8 mouse cellular contexts compared by ENCODE assay signal in genomic region chr11:74648676-74649075, GRCm38 (mm10). TPM values are rescaled to one million over a fixed set of nuclear protein-coding genes. Genes with fewer than 3 reads are reported as not detected.
DNase-seq lines count a peak whose midpoint lies in the region; ATAC-seq and TF ChIP-seq lines count a peak whose summit lies in the region.

No protein-coding gene starts in this region.

- dilution Hi-C loops in CH12.LX (cut with MboI; ENCODE audit: extremely low pct_ligation_motif_present, extremely low pct_unique_long_range_greater_than_20kb, low sequenced_read_pairs) = no loop called here

- in situ Hi-C loops in CH12.LX (cut with MboI; ENCODE audit: low pct_ligation_motif_present, low pct_unique_long_range_greater_than_20kb, low sequenced_read_pairs) = loop anchor here (5.0 to 25.0 kb wide), 2 partner anchors 179 to 514 kb away; partner anchors contain the start of gene Hic1

- peaks cover 7% of the 10 kb centered on the region; the same call in 1 of the 2 replicates for H3K36me3 ChIP-seq in heart, adult 2 months (ENCODE audit: control insufficient read depth, insufficient read depth, low read length)
- H3K36me3 ChIP-seq in CH12.LX (replicated peaks in 1 of 2; ENCODE audit: control insufficient read depth in 1 of 2, insufficient read depth in 1 of 2, low read length in 1 of 2) = peaks cover 0 to 30% of the 10 kb centered on the region in 2 experiments
- H3K36me3 ChIP-seq in forebrain, embryonic 13.5 days (ENCODE audit: poor library complexity, severe bottlenecking) = no peaks in the 10 kb centered on the region
- peaks cover 6% of the 10 kb centered on the region; the same call in 1 of the 2 replicates for H3K36me3 ChIP-seq in liver, embryonic 15.5 days (replicated peaks)

- TF ChIP-seq CTCF in heart, adult 2 months (IDR thresholded peaks at IDR 0.05) = no peak
- TF ChIP-seq CTCF in CH12.LX (conservative IDR thresholded peaks at IDR 0.05 in 1 of 2, IDR thresholded peaks at IDR 0.05 in 1 of 2; ENCODE audit: low read depth in 2 of 2, low read length in 2 of 2) = no peak

- intact Hi-C loops in heart, adult 2 months (cut with DNase I) = loop anchor here (1.0 to 5.0 kb wide), 3 partner anchors 10 to 184 kb away; partner anchors contain the start of genes Mnt and Pafah1b1

- H3K9ac ChIP-seq in heart, adult 2 months (ENCODE audit: low read depth, low read length) = peak overlapping the region; percentile 77
- H3K9ac ChIP-seq in CH12.LX (ENCODE audit: insufficient read depth, low read depth) = peak overlapping the region; percentile 48; the same call in 1 of the 2 replicates
- peak overlapping the region; percentile 87 for H3K9ac ChIP-seq in forebrain, embryonic 13.5 days
- peak overlapping the region; percentile 74 for H3K9ac ChIP-seq in liver, embryonic 15.5 days

- peaks cover 10% of the 10 kb centered on the region for H3K4me1 ChIP-seq in heart, adult 2 months (ENCODE audit: control insufficient read depth, insufficient read depth, low read length)
- H3K4me1 ChIP-seq in CH12.LX (ENCODE audit: control insufficient read depth in 1 of 2, insufficient read depth in 2 of 2) = peaks cover 37 to 53% of the 10 kb centered on the region in 2 experiments
- peaks cover 34% of the 10 kb centered on the region for H3K4me1 ChIP-seq in forebrain, embryonic 13.5 days
- peaks cover 59% of the 10 kb centered on the region for H3K4me1 ChIP-seq in liver, embryonic 15.5 days (replicated peaks)

- H3K4me3 ChIP-seq in heart, adult 2 months = peak overlapping the region; percentile 72
- peak overlapping the region; percentile 58 to 96 (median 62) for H3K4me3 ChIP-seq in CH12.LX (replicated peaks in 1 of 3; ENCODE audit: low read depth in 2 of 3, low read length in 2 of 3, poor library complexity in 1 of 3)
- peak overlapping the region; percentile 76 for H3K4me3 ChIP-seq in forebrain, embryonic 13.5 days
- H3K4me3 ChIP-seq in liver, embryonic 15.5 days (replicated peaks) = peak overlapping the region; percentile 89

- no peak for TF ChIP-seq RAD21 in CH12.LX (IDR thresholded peaks at IDR 0.05; ENCODE audit: low read depth, low read length)

- TF ChIP-seq EP300 in heart, adult 2 months (IDR thresholded peaks at IDR 0.05; ENCODE audit: insufficient read depth, low read depth, low read length) = no peak
- TF ChIP-seq EP300 in CH12.LX (IDR thresholded peaks at IDR 0.05; ENCODE audit: low read length) = no peak

- no peaks in the 10 kb centered on the region for H3K27me3 ChIP-seq in heart, adult 2 months (ENCODE audit: control insufficient read depth, insufficient read depth, low read length)
- peaks cover 1% of the 10 kb centered on the region for H3K27me3 ChIP-seq in CH12.LX (replicated peaks)
- H3K27me3 ChIP-seq in forebrain, embryonic 13.5 days = no peaks in the 10 kb centered on the region
- no peaks in the 10 kb centered on the region; the same call in 1 of the 2 replicates for H3K27me3 ChIP-seq in liver, embryonic 15.5 days

- DNase-seq in heart, adult 2 months = no peak
- no peak for DNase-seq in heart, adult 11 months
- no peak for DNase-seq in CH12.LX (ENCODE audit: extremely low read depth)
- DNase-seq in thymus, postnatal 0 days (ENCODE audit: low spot score) = no peak
- no peak for DNase-seq in right cerebral cortex, postnatal 25 days
- no peak for DNase-seq in adrenal gland, postnatal 25 days

- H3K27ac ChIP-seq in heart, adult 2 months = peak overlapping the region; percentile 94
- peak overlapping the region; percentile 28; the same call in 1 of the 2 replicates for H3K27ac ChIP-seq in CH12.LX (ENCODE audit: insufficient read depth, low read depth)
- H3K27ac ChIP-seq in forebrain, embryonic 13.5 days = peak overlapping the region; percentile 25
- H3K27ac ChIP-seq in liver, embryonic 15.5 days (replicated peaks) = peak overlapping the region; percentile 88

- H3K79me2 ChIP-seq in heart, adult 2 months (replicated peaks; ENCODE audit: control insufficient read depth, insufficient read depth, low read length) = peaks cover 11% of the 10 kb centered on the region
- peaks cover 44% of the 10 kb centered on the region for H3K79me2 ChIP-seq in CH12.LX (replicated peaks; ENCODE audit: control insufficient read depth, extremely low read depth, insufficient read depth, poor library complexity, severe bottlenecking)

- peak overlapping the region; percentile 70 for H3K4me2 ChIP-seq in CH12.LX (ENCODE audit: insufficient read depth, low read depth, poor library complexity, severe bottlenecking)
- H3K4me2 ChIP-seq in forebrain, embryonic 13.5 days = peak overlapping the region; percentile 97
- H3K4me2 ChIP-seq in liver, embryonic 15.5 days = peak overlapping the region; percentile 96

- ATAC-seq in forebrain, embryonic 13.5 days = peak; percentile 54
- peak; percentile 30; the same call in 1 of the 2 replicates for ATAC-seq in liver, embryonic 15.5 days (ENCODE audit: insufficient read depth)

- H3K9me3 ChIP-seq in CH12.LX (replicated peaks; ENCODE audit: low read length) = no peaks in the 10 kb centered on the region
- H3K9me3 ChIP-seq in forebrain, embryonic 13.5 days (replicated peaks) = no peaks in the 10 kb centered on the region
- H3K9me3 ChIP-seq in liver, embryonic 15.5 days (replicated peaks) = no peaks in the 10 kb centered on the region

- no peak for TF ChIP-seq POLR2A in heart, adult 2 months (IDR thresholded peaks at IDR 0.05; ENCODE audit: insufficient read depth, low read depth, low read length)
- no peak for TF ChIP-seq POLR2A in CH12.LX (IDR thresholded peaks at IDR 0.05; ENCODE audit: low read depth, low read length)

- WGBS in heart, adult 2 months = 7% methylated on average over 1 of the region's 1 CpGs
- WGBS in forebrain, embryonic 13.5 days = 14% methylated on average over 1 of the region's 1 CpGs
- WGBS in liver, embryonic 15.5 days (ENCODE audit: insufficient replicate concordance) = 4% methylated on average over 1 of the region's 1 CpGs

TF ChIP-seq in CH12.LX, 34 proteins besides CTCF, POLR2A, EP300 and RAD21:
- TF ChIP-seq JUND (conservative IDR thresholded peaks at IDR 0.05; ENCODE audit: low read depth, low read length) = no peak
- no peak for TF ChIP-seq MXI1 (IDR thresholded peaks at IDR 0.05; ENCODE audit: low read depth, low read length)
- TF ChIP-seq TBP (conservative IDR thresholded peaks at IDR 0.05; ENCODE audit: low read depth, low read length) = no peak
- TF ChIP-seq MEF2A (IDR thresholded peaks at IDR 0.05; ENCODE audit: borderline replicate concordance, low read depth, low read length) = no peak
- no peak for TF ChIP-seq RCOR1 (conservative IDR thresholded peaks at IDR 0.05; ENCODE audit: low read depth, low read length)
- no peak for TF ChIP-seq ZC3H11A (IDR thresholded peaks at IDR 0.05; ENCODE audit: low read depth, low read length)
- no peak for TF ChIP-seq BHLHE40 (IDR thresholded peaks at IDR 0.05; ENCODE audit: low read depth, low read length)
- TF ChIP-seq IRF4 (IDR thresholded peaks at IDR 0.05; ENCODE audit: low read depth, low read length) = no peak
- TF ChIP-seq PAX5 (IDR thresholded peaks at IDR 0.05; ENCODE audit: low read length) = no peak
- no peak for TF ChIP-seq CHD1 (IDR thresholded peaks at IDR 0.05; ENCODE audit: low read depth, low read length)
- no peak for TF ChIP-seq MAX (IDR thresholded peaks at IDR 0.05; ENCODE audit: low read length)
- no peak for TF ChIP-seq KAT2A (IDR thresholded peaks at IDR 0.05; ENCODE audit: insufficient replicate concordance, low read length)
- TF ChIP-seq ETS1 (conservative IDR thresholded peaks at IDR 0.05; ENCODE audit: low read depth, low read length) = no peak
- TF ChIP-seq TCF12 (IDR thresholded peaks at IDR 0.05; ENCODE audit: low read depth, low read length) = no peak

RNA-seq across cellular contexts. Expression of gene Cluh, which starts 0.6 kb away (rescaled TPM):
- total RNA-seq in heart, adult 2 months (2021) = 100 to 1,000 TPM; 200 to 222 TPM
- 133 and 177 TPM in 2 replicates for polyA plus RNA-seq in heart, adult 2 months (2012; rRNA removed)
- total RNA-seq in CH12.LX (2012; rRNA removed) (86.4 and 120 TPM in 2 replicates), CH12.LX (2014; rRNA removed) (63.1 and 74.9 TPM in 2 replicates)
- 143 and 151 TPM in 2 replicates for polyA plus RNA-seq in CH12.LX (2012; ENCODE audit: insufficient read length, low read depth)
- 9.3 and 11.8 TPM in 2 replicates for polyA plus RNA-seq in forebrain, embryonic 13.5 days (2015; fragmentation: Nextera tagmentation; extraction: Ambion mirVana)
- 27.9 and 34.5 TPM in 2 replicates for polyA plus RNA-seq in liver, embryonic 15.5 days (2015; fragmentation: Nextera tagmentation; extraction: Ambion mirVana)
- polyA plus RNA-seq in thymus, postnatal 0 days (2015; fragmentation: Nextera tagmentation; extraction: Ambion mirVana) = 11.3 and 11.5 TPM in 2 replicates
- 191 and 212 TPM in 2 replicates for total RNA-seq in adrenal gland, postnatal 25 days (2021)

RNA-seq across cellular contexts. Expression of gene Ccdc92b, which starts 29.3 kb away (rescaled TPM):
- total RNA-seq in heart, adult 2 months (2021) = under 1 TPM; 0.23 to 0.32 TPM
- 0.27 and 0.38 TPM in 2 replicates for polyA plus RNA-seq in heart, adult 2 months (2012; rRNA removed)
- total RNA-seq in CH12.LX (2012; rRNA removed) (not detected in 2 replicates), CH12.LX (2014; rRNA removed) (not detected in 2 replicates)
- polyA plus RNA-seq in CH12.LX (2012; ENCODE audit: insufficient read length, low read depth) = not detected in 2 replicates
- 1.1 TPM in 2 replicates for polyA plus RNA-seq in forebrain, embryonic 13.5 days (2015; fragmentation: Nextera tagmentation; extraction: Ambion mirVana)
- 13.7 and 17.7 TPM in 2 replicates for polyA plus RNA-seq in liver, embryonic 15.5 days (2015; fragmentation: Nextera tagmentation; extraction: Ambion mirVana)
- 0.06 and 0.10 TPM in 2 replicates for polyA plus RNA-seq in thymus, postnatal 0 days (2015; fragmentation: Nextera tagmentation; extraction: Ambion mirVana)
- 3.3 and 4.1 TPM in 2 replicates for total RNA-seq in adrenal gland, postnatal 25 days (2021)

RNA-seq across cellular contexts. Expression of gene Rap1gap2, which starts 38.0 kb away (rescaled TPM):
- 10 to 100 TPM; 82.7 to 88.9 TPM for total RNA-seq in heart, adult 2 months (2021)
- polyA plus RNA-seq in heart, adult 2 months (2012; rRNA removed) = 43.9 and 78.5 TPM in 2 replicates
- total RNA-seq in CH12.LX (2012; rRNA removed) (74.6 and 79.8 TPM in 2 replicates), CH12.LX (2014; rRNA removed) (53.8 and 55.4 TPM in 2 replicates)
- polyA plus RNA-seq in CH12.LX (2012; ENCODE audit: insufficient read length, low read depth) = 69.8 and 76.6 TPM in 2 replicates
- polyA plus RNA-seq in forebrain, embryonic 13.5 days (2015; fragmentation: Nextera tagmentation; extraction: Ambion mirVana) = 4.0 and 6.2 TPM in 2 replicates
- 0.76 and 0.81 TPM in 2 replicates for polyA plus RNA-seq in liver, embryonic 15.5 days (2015; fragmentation: Nextera tagmentation; extraction: Ambion mirVana)
- 3.5 and 3.8 TPM in 2 replicates for polyA plus RNA-seq in thymus, postnatal 0 days (2015; fragmentation: Nextera tagmentation; extraction: Ambion mirVana)
- total RNA-seq in adrenal gland, postnatal 25 days (2021) = 5.9 and 11.5 TPM in 2 replicates

Comparison
In these comparisons a context has a peak if more than half of its experiments do, and no peak if none do; other contexts are left out.
1. H3K27ac ChIP-seq: peak in every context shown above with its lines; median percentile 94 in heart, adult 2 months; 88 in liver, embryonic 15.5 days; 28 in CH12.LX; 25 in forebrain, embryonic 13.5 days.